Mouse (Mus musculus): ENCODE results near the gene Slc25a12. TPM values are rescaled to one million over a fixed set of nuclear protein-coding genes. Genes with fewer than 3 reads are reported as not detected.

Gene Slc25a12
- polyA plus RNA-seq, 1 experiment from 2014 or later: 28.0 TPM

GRCm38 (mm10) chr2:71327715-71328114 lies 39.8 kb downstream of the Slc25a12 start:
- no peak for DNase-seq (ENCODE audit: low spot score)
- Histone ChIP-seq H3K4me3 (ENCODE audit: low read depth, low read length) (no peak overlapping the region), H3K9ac (ENCODE audit: low read length) (no peak overlapping the region), H3K4me2 (ENCODE audit: low read depth, severe bottlenecking) (no peak overlapping the region), H3K36me3 (ENCODE audit: control insufficient read depth, insufficient read depth, low read length) (no peaks in the 10 kb centered on the region), H3K27ac (replicated peaks; ENCODE audit: low read depth, low read length) (no peak overlapping the region), H3K4me1 (ENCODE audit: control insufficient read depth, insufficient read depth, low read length) (no peaks in the 10 kb centered on the region), H3K27me3 (ENCODE audit: control insufficient read depth, insufficient read depth, low read length) (no peaks in the 10 kb centered on the region), H3K9me3 (ENCODE audit: control insufficient read depth, low read length) (no peaks in the 10 kb centered on the region)
- WGBS: 84% methylated on average over 2 of the region's 2 CpGs
- ATAC-seq (ENCODE audit: insufficient number of reproducible peaks, low FRiP score, low TSS enrichment, low read depth): no peak

GRCm38 (mm10) chr2:71326766-71327464 lies 40.6 kb downstream of the Slc25a12 start:
- H3K4me3 ChIP-seq (ENCODE audit: low read depth, low read length): no peak overlapping the region
- H3K4me2 ChIP-seq (ENCODE audit: low read depth, severe bottlenecking): no peak overlapping the region
- H3K9ac ChIP-seq (ENCODE audit: low read length): no peak overlapping the region
- 73% methylated on average over 11 of the region's 11 CpGs for WGBS
- H3K4me1 ChIP-seq (ENCODE audit: control insufficient read depth, insufficient read depth, low read length): no peaks in the 10 kb centered on the region
- ATAC-seq (ENCODE audit: insufficient number of reproducible peaks, low FRiP score, low TSS enrichment, low read depth) (no peak), DNase-seq (ENCODE audit: low spot score) (no peak)
- H3K27me3 ChIP-seq (ENCODE audit: control insufficient read depth, insufficient read depth, low read length): no peaks in the 10 kb centered on the region
- H3K36me3 ChIP-seq (ENCODE audit: control insufficient read depth, insufficient read depth, low read length): no peaks in the 10 kb centered on the region
- H3K9me3 ChIP-seq (ENCODE audit: control insufficient read depth, low read length): no peaks in the 10 kb centered on the region
- H3K27ac ChIP-seq (replicated peaks; ENCODE audit: low read depth, low read length): no peak overlapping the region

- Histone ChIP-seq H3K9ac (ENCODE audit: low read length) (no peak overlapping the region), H3K27ac (replicated peaks; ENCODE audit: low read depth, low read length) (no peak overlapping the region), H3K4me3 (ENCODE audit: low read depth, low read length) (no peak overlapping the region), H3K9me3 (ENCODE audit: control insufficient read depth, low read length) (no peaks in the 10 kb centered on the region), H3K4me2 (ENCODE audit: low read depth, severe bottlenecking) (no peak overlapping the region), H3K36me3 (ENCODE audit: control insufficient read depth, insufficient read depth, low read length) (no peaks in the 10 kb centered on the region), H3K27me3 (ENCODE audit: control insufficient read depth, insufficient read depth, low read length) (no peaks in the 10 kb centered on the region), H3K4me1 (ENCODE audit: control insufficient read depth, insufficient read depth, low read length) (no peaks in the 10 kb centered on the region)
- WGBS: 86% methylated on average over 7 of the region's 7 CpGs
- DNase-seq (ENCODE audit: low spot score) (no peak), ATAC-seq (ENCODE audit: insufficient number of reproducible peaks, low FRiP score, low TSS enrichment, low read depth) (no peak)
Measured at GRCm38 (mm10) chr2:71323886-71324285, 43.7 kb downstream of the Slc25a12 start.

GRCm38 (mm10) chr2:71321486-71321885 lies 46.1 kb downstream of the Slc25a12 start:
- Histone ChIP-seq H3K9ac (ENCODE audit: low read length) (no peak overlapping the region), H3K36me3 (ENCODE audit: control insufficient read depth, insufficient read depth, low read length) (no peaks in the 10 kb centered on the region), H3K4me3 (ENCODE audit: low read depth, low read length) (no peak overlapping the region), H3K27me3 (ENCODE audit: control insufficient read depth, insufficient read depth, low read length) (no peaks in the 10 kb centered on the region), H3K9me3 (ENCODE audit: control insufficient read depth, low read length) (no peaks in the 10 kb centered on the region), H3K27ac (replicated peaks; ENCODE audit: low read depth, low read length) (no peak overlapping the region), H3K4me1 (ENCODE audit: control insufficient read depth, insufficient read depth, low read length) (no peaks in the 10 kb centered on the region), H3K4me2 (ENCODE audit: low read depth, severe bottlenecking) (no peak overlapping the region)
- DNase-seq (ENCODE audit: low spot score) (no peak), ATAC-seq (ENCODE audit: insufficient number of reproducible peaks, low FRiP score, low TSS enrichment, low read depth) (no peak)
- 86% methylated on average over 3 of the region's 3 CpGs for WGBS

GRCm38 (mm10) chr2:71316116-71316789 lies 51.3 kb downstream of the Slc25a12 start:
- no peaks in the 10 kb centered on the region for H3K36me3 ChIP-seq (ENCODE audit: control insufficient read depth, insufficient read depth, low read length)
- H3K4me2 ChIP-seq (ENCODE audit: low read depth, severe bottlenecking): no peak overlapping the region
- DNase-seq (ENCODE audit: low spot score) (no peak), ATAC-seq (ENCODE audit: insufficient number of reproducible peaks, low FRiP score, low TSS enrichment, low read depth) (no peak)
- H3K9ac ChIP-seq (ENCODE audit: low read length): no peak overlapping the region
- no peak overlapping the region for H3K4me3 ChIP-seq (ENCODE audit: low read depth, low read length)
- no peak overlapping the region for H3K27ac ChIP-seq (replicated peaks; ENCODE audit: low read depth, low read length)
- H3K9me3 ChIP-seq (ENCODE audit: control insufficient read depth, low read length): no peaks in the 10 kb centered on the region
- 0 out of 2 replicates have a peak, but pooled peaks cover 2% of the 10 kb centered on the region for H3K4me1 ChIP-seq (ENCODE audit: control insufficient read depth, insufficient read depth, low read length)
- WGBS: 89% methylated on average over 3 of the region's 3 CpGs
- no peaks in the 10 kb centered on the region for H3K27me3 ChIP-seq (ENCODE audit: control insufficient read depth, insufficient read depth, low read length)

- 0 out of 2 replicates have a peak, but pooled peaks cover 2% of the 10 kb centered on the region for H3K4me1 ChIP-seq (ENCODE audit: control insufficient read depth, insufficient read depth, low read length)
- no peak overlapping the region for H3K4me2 ChIP-seq (ENCODE audit: low read depth, severe bottlenecking)
- H3K27ac ChIP-seq (replicated peaks; ENCODE audit: low read depth, low read length): no peak overlapping the region
- peak overlapping the region; percentile 12; the same call in 1 of the 2 replicates for H3K9ac ChIP-seq (ENCODE audit: low read length)
- H3K4me3 ChIP-seq (ENCODE audit: low read depth, low read length): no peak overlapping the region
- no peak for ATAC-seq (ENCODE audit: insufficient number of reproducible peaks, low FRiP score, low TSS enrichment, low read depth)
- 69% methylated on average over 14 of the region's 14 CpGs for WGBS
- H3K9me3 ChIP-seq (ENCODE audit: control insufficient read depth, low read length): no peaks in the 10 kb centered on the region
- H3K36me3 ChIP-seq (ENCODE audit: control insufficient read depth, insufficient read depth, low read length): no peaks in the 10 kb centered on the region
- H3K27me3 ChIP-seq (ENCODE audit: control insufficient read depth, insufficient read depth, low read length): no peaks in the 10 kb centered on the region
- no peak for DNase-seq (ENCODE audit: low spot score)
Measured at GRCm38 (mm10) chr2:71315022-71315421, 52.5 kb downstream of the Slc25a12 start.

GRCm38 (mm10) chr2:71314080-71314479 lies 53.5 kb downstream of the Slc25a12 start:
- Histone ChIP-seq H3K36me3 (ENCODE audit: control insufficient read depth, insufficient read depth, low read length) (no peaks in the 10 kb centered on the region), H3K9me3 (ENCODE audit: control insufficient read depth, low read length) (no peaks in the 10 kb centered on the region), H3K27me3 (ENCODE audit: control insufficient read depth, insufficient read depth, low read length) (no peaks in the 10 kb centered on the region), H3K4me2 (ENCODE audit: low read depth, severe bottlenecking) (no peak overlapping the region), H3K4me1 (ENCODE audit: control insufficient read depth, insufficient read depth, low read length) (0 out of 2 replicates have a peak, but pooled peaks cover 2% of the 10 kb centered on the region), H3K27ac (replicated peaks; ENCODE audit: low read depth, low read length) (no peak overlapping the region), H3K4me3 (ENCODE audit: low read depth, low read length) (no peak overlapping the region), H3K9ac (ENCODE audit: low read length) (no peak overlapping the region)
- WGBS: 74% methylated on average over 6 of the region's 6 CpGs
- ATAC-seq (ENCODE audit: insufficient number of reproducible peaks, low FRiP score, low TSS enrichment, low read depth): no peak
- DNase-seq (ENCODE audit: low spot score): no peak

GRCm38 (mm10) chr2:71312067-71312466 lies 55.5 kb downstream of the Slc25a12 start:
- WGBS: 72% methylated on average over 10 of the region's 10 CpGs
- H3K9me3 ChIP-seq (ENCODE audit: control insufficient read depth, low read length): no peaks in the 10 kb centered on the region
- H3K27me3 ChIP-seq (ENCODE audit: control insufficient read depth, insufficient read depth, low read length): no peaks in the 10 kb centered on the region
- H3K9ac ChIP-seq (ENCODE audit: low read length): no peak overlapping the region
- H3K4me2 ChIP-seq (ENCODE audit: low read depth, severe bottlenecking): no peak overlapping the region
- no peak overlapping the region for H3K4me3 ChIP-seq (ENCODE audit: low read depth, low read length)
- ATAC-seq (ENCODE audit: insufficient number of reproducible peaks, low FRiP score, low TSS enrichment, low read depth) (no peak), DNase-seq (ENCODE audit: low spot score) (no peak)
- H3K4me1 ChIP-seq (ENCODE audit: control insufficient read depth, insufficient read depth, low read length): 0 out of 2 replicates have a peak, but pooled peaks cover 2% of the 10 kb centered on the region
- H3K36me3 ChIP-seq (ENCODE audit: control insufficient read depth, insufficient read depth, low read length): no peaks in the 10 kb centered on the region
- no peak overlapping the region for H3K27ac ChIP-seq (replicated peaks; ENCODE audit: low read depth, low read length)

Measured in limb, embryonic 11.5 days (tissue).